Mouse (Mus musculus) gastrocnemius, postnatal 14 days (tissue): Measurements from ENCODE around the gene Vmn1r14. TPM values are rescaled to one million over a fixed set of nuclear protein-coding genes. Genes with fewer than 3 reads are reported as not detected.
"Not testable (repeated sequence)": the region's sequence is repeated elsewhere in the genome, so short reads cannot be mapped to it uniquely, and the experiment has no call there.

ENCODE experiments used
- DNase-seq: peaks from one replicate; pipeline ENCODE4 v3.0.0; 2021; ENCODE audit warnings: mixed read lengths
- intact Hi-C: fragments of 180-260 bp; cut with DNase I; formaldehyde crosslinking; loops from one replicate; pipeline ENCODE4 v1.15.1; 2025; ENCODE audit warnings: low total_unique reads
- long read RNA-seq, 2 experiments: library from polyadenylated mRNA; stranded (forward); transcript quantifications; one replicate each; pipeline ENCODE4 v2.0.0; 2021
- total RNA-seq, 2 experiments: library from RNA; stranded (reverse); gene quantifications; 2 replicates each; pipeline ENCODE4 v1.2.3; 2021

Gene Vmn1r14
- total RNA-seq, result not detected
- long read RNA-seq, experiment 1, result 0 reads
- long read RNA-seq, experiment 2, result 0 reads

DNA sequence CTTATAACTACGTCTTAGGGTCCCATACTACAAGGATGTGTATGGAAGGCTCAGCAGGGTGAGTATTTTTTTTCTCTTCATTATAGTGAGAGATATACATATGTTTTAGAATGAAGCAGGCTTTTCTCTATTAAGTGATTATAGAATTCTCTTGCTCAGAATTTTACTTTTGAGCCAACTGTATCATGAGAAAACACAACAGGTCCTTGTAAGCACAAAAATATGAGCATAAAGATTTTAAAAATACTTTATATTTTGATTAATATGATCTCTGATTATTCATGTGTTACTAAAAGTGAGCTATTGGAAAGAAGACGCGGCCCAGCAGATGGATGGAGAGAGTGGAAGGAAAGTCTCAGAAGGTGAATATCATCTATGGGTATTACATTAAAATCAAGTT lies at the start of gene Vmn1r14:
TSS of gene Vmn1r14 (plus strand) at position 301 of the 400 bp plus-strand sequence.
- DNase-seq, result no peak
- intact Hi-C loops, result no loop called here

DNA sequence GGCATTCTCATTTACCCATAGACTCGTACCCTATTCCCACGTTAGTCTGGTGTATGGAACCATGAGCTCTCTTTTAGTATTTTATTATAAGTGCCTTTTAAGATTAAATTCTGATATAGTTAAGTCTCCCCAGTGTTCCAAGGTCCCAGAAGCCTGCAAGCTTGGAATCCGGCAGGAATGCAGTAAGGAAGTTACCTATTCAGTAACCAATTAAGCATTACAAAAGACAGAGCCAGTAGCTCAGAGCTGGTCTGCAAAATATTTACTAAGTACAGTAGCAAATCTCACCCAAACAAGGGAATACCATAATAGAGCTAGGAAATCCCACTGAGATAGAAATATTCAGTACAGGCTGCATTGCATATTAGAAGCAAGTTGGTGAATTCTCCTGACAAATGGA lies 41.5 kb upstream of the Vmn1r14 start:
- DNase-seq, intact Hi-C loops: not testable (repeated sequence)

DNA sequence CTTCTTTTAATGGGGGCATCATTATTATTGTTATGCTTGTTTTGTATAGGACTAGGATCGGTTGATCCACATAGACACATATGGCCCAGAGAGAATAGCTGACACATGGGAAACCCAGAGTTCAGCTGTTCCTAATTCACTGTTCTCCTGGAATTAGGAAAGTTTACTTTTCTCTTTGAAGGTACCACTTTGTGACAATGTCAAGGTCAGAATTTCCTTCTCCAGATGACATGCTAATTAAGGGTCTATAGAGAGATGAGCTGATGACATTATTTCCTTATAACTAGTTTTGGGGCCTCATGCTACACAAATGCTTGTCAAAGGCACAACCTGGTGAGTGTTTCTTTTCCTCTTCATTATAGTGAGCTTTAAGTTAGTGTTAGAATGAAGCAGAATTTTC lies 28.5 kb upstream of the Vmn1r14 start, which contains the start of gene Vmn1r13:
TSS of gene Vmn1r13 (plus strand) at position 301 of the 400 bp plus-strand sequence.
- intact Hi-C loops, DNase-seq: not testable (repeated sequence)

DNA sequence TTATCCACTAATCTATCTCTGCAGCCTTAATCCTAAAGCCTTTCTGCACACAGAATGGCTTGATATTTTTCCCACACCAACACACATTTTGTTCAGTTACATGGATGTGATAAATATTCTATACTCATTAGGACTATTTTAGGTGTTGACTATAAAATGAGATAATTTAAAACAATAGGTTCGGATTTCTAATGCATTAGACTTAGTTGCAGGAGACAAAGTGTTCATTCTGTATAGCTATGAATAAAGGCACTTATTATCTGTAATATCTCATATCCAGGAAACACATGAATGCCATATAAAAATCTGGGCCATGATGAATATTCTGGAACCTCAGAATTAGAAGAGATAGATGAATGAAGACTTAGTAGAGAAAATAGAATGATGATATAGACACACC lies 26.2 kb downstream of the Vmn1r14 start, which contains the start of gene Vmn1r15:
TSS of gene Vmn1r15 (plus strand) at position 301 of the 400 bp plus-strand sequence.
- no peak for DNase-seq
- intact Hi-C loops, result no loop called here

DNA sequence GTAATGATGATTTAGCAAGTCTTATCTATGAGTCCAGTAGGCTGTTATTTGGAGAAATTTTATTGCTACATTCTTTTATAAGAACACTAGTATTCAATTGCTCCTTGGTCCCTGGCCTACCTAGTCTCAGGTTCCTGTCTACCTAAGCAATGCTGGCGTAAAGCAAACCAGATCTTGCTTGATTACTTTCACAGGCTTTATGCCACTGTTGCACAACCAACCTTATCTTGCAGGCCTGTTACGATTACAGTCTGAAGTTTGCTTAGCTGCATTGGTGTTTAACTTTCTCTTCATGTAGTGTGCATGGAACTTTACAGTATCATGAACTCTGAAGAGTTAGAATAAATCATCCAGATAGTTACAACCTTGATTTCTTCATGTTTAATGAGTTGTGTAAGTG lies 29.5 kb downstream of the Vmn1r14 start:
- intact Hi-C loops, result no loop called here
- no peak for DNase-seq

DNA sequence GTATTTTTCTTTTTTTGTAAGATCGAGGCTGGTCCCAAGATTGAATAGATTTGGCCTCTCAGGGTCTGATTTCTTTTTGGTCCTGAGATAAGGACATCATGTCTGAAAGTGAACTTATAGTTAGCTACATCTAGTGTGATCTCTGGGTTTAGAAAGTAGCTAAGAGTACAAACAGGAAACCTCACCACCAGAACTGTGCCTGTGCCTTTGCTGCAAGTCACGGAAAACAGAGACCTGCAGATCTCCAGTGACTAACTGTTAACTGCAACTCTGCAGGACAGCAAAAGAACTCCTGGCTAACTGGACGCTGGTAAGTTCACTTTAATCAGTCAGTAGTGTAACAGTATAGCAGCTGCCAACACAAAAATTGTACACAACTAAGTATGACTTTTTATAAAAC lies 40.4 kb downstream of the Vmn1r14 start:
- intact Hi-C loops, result no loop called here
- DNase-seq, result no peak

DNA sequence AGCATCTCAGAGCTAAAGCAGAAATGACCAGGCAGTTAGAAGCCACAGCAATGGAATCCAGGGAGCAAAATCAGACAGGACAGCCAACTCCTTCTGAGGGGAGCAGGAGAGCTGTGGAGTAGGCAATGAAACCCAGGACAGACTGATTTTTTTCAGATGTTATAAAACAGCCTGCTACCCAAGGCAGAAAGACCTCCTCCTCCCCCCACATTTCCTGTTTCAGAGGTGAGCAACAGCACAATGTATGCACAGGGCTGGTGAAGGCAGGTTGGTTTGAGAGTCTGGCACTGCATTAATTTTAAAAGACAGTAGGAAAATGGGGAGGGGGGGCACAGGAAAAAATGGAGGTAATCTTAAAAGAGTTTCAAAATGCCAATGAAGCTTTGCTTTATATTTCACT lies 41.0 kb downstream of the Vmn1r14 start:
- intact Hi-C loops, result no loop called here
- DNase-seq, result no peak

DNA sequence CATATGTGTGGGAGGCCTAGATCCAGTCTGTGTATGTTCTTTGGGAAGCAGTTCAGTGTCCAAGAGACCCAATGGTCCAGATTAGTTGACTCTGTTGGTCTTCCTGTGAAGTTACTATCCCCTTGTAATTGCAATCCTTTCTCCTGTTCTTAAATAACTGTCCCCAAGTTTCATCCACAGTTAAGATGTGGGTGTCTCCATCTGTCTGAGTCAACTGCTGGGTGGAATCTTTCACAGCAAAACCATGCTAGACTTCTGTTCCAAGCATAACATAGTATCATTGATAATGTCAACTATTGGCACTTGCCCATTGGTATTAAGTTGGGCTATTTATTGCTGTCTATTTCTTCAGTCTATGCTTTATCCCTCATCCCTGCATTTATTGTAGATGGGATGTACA lies 47.5 kb downstream of the Vmn1r14 start:
- no peak for DNase-seq
- intact Hi-C loops, result no loop called here

Other genes with a start within 250 kb of the Vmn1r14 start
- not detected for gene Vmn1r6, start 234.4 kb upstream of the Vmn1r14 start, total RNA-seq
- not detected for gene Vmn1r7, start 206.4 kb upstream of the Vmn1r14 start, total RNA-seq
- gene Vmn1r8, start 199.4 kb upstream of the Vmn1r14 start, total RNA-seq, result not detected
- not detected for gene Vmn1r9, start 164.9 kb upstream of the Vmn1r14 start, total RNA-seq
- gene Vmn1r10, start 122.2 kb upstream of the Vmn1r14 start, total RNA-seq, result not detected
- gene Vmn1r11, start 98.2 kb upstream of the Vmn1r14 start, total RNA-seq, result not detected
- not detected for gene Vmn1r12, start 74.8 kb upstream of the Vmn1r14 start, total RNA-seq
- not detected for gene Vmn1r13, start 28.4 kb upstream of the Vmn1r14 start, total RNA-seq
- gene Vmn1r15, start 26.3 kb downstream of the Vmn1r14 start, total RNA-seq, result not detected
- gene Vmn1r16, start 97.8 kb downstream of the Vmn1r14 start, total RNA-seq, result not detected
- gene Vmn1r17, start 132.0 kb downstream of the Vmn1r14 start, total RNA-seq, result not detected
- gene Vmn1r18, start 164.1 kb downstream of the Vmn1r14 start, total RNA-seq, result not detected
- gene Vmn1r19, start 172.1 kb downstream of the Vmn1r14 start, total RNA-seq, result not detected
- not detected for gene Vmn1r20, start 197.2 kb downstream of the Vmn1r14 start, total RNA-seq